Mouse (Mus musculus): ENCODE data around the gene Rhoj.

- TF ChIP-seq CTCF (conservative IDR thresholded peaks at IDR 0.05; ENCODE audit: low read length), result no peak
- no peak for TF ChIP-seq POU5F1 (IDR thresholded peaks at IDR 0.05; ENCODE audit: borderline replicate concordance, low read length)
- TF ChIP-seq NANOG (IDR thresholded peaks at IDR 0.05; ENCODE audit: borderline replicate concordance, low read length), result no peak
These were observed 117.8 kb downstream of the Rhoj start for GRCm38 (mm10) chr12:75425882-75426281.

All from E14TG2a.4 (cell line).